Mouse (Mus musculus) cerebellum, adult 2 months (tissue): Measurements from ENCODE around the gene Ctnna2.

ENCODE experiments used
- CTCF ChIP-seq: fragments of 200-500 bp; IDR thresholded peaks from 2 replicates; pipeline ENCODE4 v1.5.1; 2011; ENCODE audit warnings: low read depth, mild to moderate bottlenecking, control low read depth, low read length, moderate library complexity, borderline replicate concordance; ENCODE audit not compliant: insufficient read depth
- POLR2A ChIP-seq: fragments of 200-500 bp; IDR thresholded peaks from 2 replicates; pipeline ENCODE4 v1.6.1; 2011; ENCODE audit warnings: low read length, control low read depth, borderline replicate concordance; ENCODE audit not compliant: insufficient read depth

DNA sequence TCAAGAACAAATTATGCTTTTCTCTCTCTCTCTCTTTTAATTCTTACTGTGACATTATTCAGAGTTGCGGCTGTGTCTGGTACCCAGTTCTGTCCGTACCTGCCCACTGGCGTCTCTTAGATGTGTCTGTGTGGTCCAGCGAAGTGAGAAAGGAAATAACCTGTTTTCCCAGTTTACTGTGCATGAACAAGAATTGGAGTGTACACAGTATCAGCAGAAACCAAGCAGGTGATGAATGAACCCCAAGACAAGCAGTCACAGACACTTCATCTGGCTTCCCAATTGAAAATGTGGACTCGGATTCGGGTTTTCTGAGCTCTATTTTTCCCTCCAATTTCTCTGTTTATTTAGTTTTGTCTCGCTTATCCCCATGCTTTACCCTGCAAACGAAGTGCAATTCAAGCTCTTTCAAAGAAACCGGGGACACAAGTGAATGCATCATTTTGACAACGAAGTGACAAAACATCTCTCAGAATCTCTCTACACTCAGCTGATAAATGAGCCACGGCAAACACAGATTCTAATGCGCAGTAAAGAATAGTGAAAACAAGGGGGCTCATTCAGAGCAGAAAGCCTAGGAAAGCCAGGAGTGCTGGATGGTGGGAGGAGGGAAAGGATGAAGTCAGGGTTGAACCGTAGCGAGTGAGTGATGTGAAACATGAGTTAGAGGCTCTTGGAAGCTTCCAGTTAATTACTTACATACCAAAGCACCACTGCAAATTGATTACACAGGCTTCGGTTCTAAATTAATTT is 442.3 kb downstream of the Ctnna2 start:
- TF ChIP-seq CTCF, result no peak
- no peak for TF ChIP-seq POLR2A
